Mouse (Mus musculus) ES-Bruce4 (cell line): ENCODE data around the gene Clstn2. TPM values are rescaled to one million over a fixed set of nuclear protein-coding genes. Genes with fewer than 3 reads are reported as not detected.

Experiments used
- H3K27ac ChIP-seq: 2 replicates; pipeline ENCODE4 v1.5.1; 2012; ENCODE audit warnings: low read length, inconsistent platforms; ENCODE audit not compliant: insufficient read depth
- H3K27me3 ChIP-seq: 2 replicates; pipeline ENCODE4 v1.6.1; 2012; ENCODE audit warnings: mild to moderate bottlenecking, low read length, inconsistent platforms; ENCODE audit not compliant: control insufficient read depth, poor library complexity, insufficient read depth, severe bottlenecking
- H3K36me3 ChIP-seq: 2 replicates; pipeline ENCODE4 v1.6.1; 2012; ENCODE audit warnings: inconsistent platforms, mild to moderate bottlenecking, low read length, moderate library complexity; ENCODE audit not compliant: control insufficient read depth, poor library complexity, insufficient read depth, severe bottlenecking
- H3K4me1 ChIP-seq: one replicate; pipeline ENCODE4 v1.8.1; 2011; ENCODE audit warnings: low read length; ENCODE audit not compliant: control insufficient read depth, insufficient read depth
- H3K4me3 ChIP-seq: 2 replicates; pipeline ENCODE4 v1.5.1; 2011; ENCODE audit warnings: low read depth, mild to moderate bottlenecking, low read length
- H3K9ac ChIP-seq: 2 replicates; pipeline ENCODE4 v1.6.1; 2012; ENCODE audit warnings: low read depth, mild to moderate bottlenecking, inconsistent platforms; ENCODE audit not compliant: poor library complexity, severe bottlenecking
- H3K9me3 ChIP-seq: replicated peaks from 2 replicates; pipeline ENCODE4 v1.6.1; 2012; ENCODE audit warnings: mild to moderate bottlenecking, low read length, inconsistent platforms; ENCODE audit not compliant: control insufficient read depth, poor library complexity, insufficient read depth, severe bottlenecking
- CTCF ChIP-seq: IDR thresholded peaks from one replicate; pipeline ENCODE4 v1.8.1; 2011; ENCODE audit warnings: low read depth, low read length
- EP300 ChIP-seq: IDR thresholded peaks from 2 replicates; pipeline ENCODE4 v1.6.1; 2011; ENCODE audit warnings: low read depth, low read length; ENCODE audit not compliant: insufficient read depth
- POLR2A ChIP-seq: IDR thresholded peaks from one replicate; pipeline ENCODE4 v1.8.1; 2011; ENCODE audit warnings: low read length; ENCODE audit not compliant: insufficient read depth
- polyA plus RNA-seq: library from polyadenylated mRNA; stranded (reverse); fragments of >200 nt; gene quantifications from 2 replicates; pipeline ENCODE4 v1.2.4, GENCODE M21; 2011; ENCODE audit warnings: low read depth; ENCODE audit not compliant: missing spikeins, insufficient read depth, insufficient read length

The Clstn2 gene
- polyA plus RNA-seq, 1 experiment, result not detected

GRCm38 (mm10) chr9:97525563-97525962 is 507.4 kb downstream of the Clstn2 start:
- no peak overlapping the region for H3K4me3 ChIP-seq
- no peaks in the 10 kb centered on the region for H3K36me3 ChIP-seq
- H3K4me1 ChIP-seq, result no peaks in the 10 kb centered on the region
- TF ChIP-seq CTCF (no peak), EP300 (no peak), POLR2A (no peak)
- H3K27me3 ChIP-seq, result no peaks in the 10 kb centered on the region
- H3K9me3 ChIP-seq, result no peaks in the 10 kb centered on the region
- no peak overlapping the region for H3K9ac ChIP-seq
- H3K27ac ChIP-seq, result no peak overlapping the region

- H3K36me3 ChIP-seq, result no peaks in the 10 kb centered on the region
These were observed 508.1 kb downstream of the Clstn2 start for GRCm38 (mm10) chr9:97524861-97525260.

GRCm38 (mm10) chr9:97520771-97521170 is 512.2 kb downstream of the Clstn2 start:
- Histone ChIP-seq H3K4me1 (no peaks in the 10 kb centered on the region), H3K9me3 (no peaks in the 10 kb centered on the region), H3K27me3 (no peaks in the 10 kb centered on the region; the same call in none of the 2 replicates), H3K27ac (no peak overlapping the region), H3K9ac (no peak overlapping the region), H3K4me3 (no peak overlapping the region), H3K36me3 (no peaks in the 10 kb centered on the region)
- no peak for TF ChIP-seq CTCF
- TF ChIP-seq POLR2A, result no peak
- no peak for TF ChIP-seq EP300

More at GRCm38 (mm10) chr9:97524861-97525260, 508.1 kb downstream of the Clstn2 start:
- H3K27me3 ChIP-seq, result no peaks in the 10 kb centered on the region
- TF ChIP-seq POLR2A, result no peak
- TF ChIP-seq EP300, result no peak
- TF ChIP-seq CTCF, result no peak
- H3K27ac ChIP-seq, result no peak overlapping the region
- H3K9me3 ChIP-seq, result no peaks in the 10 kb centered on the region
- no peak overlapping the region for H3K9ac ChIP-seq
- H3K4me3 ChIP-seq, result no peak overlapping the region
- H3K4me1 ChIP-seq, result no peaks in the 10 kb centered on the region

GRCm38 (mm10) chr9:97517006-97517405 is 516.0 kb downstream of the Clstn2 start:
- Histone ChIP-seq H3K4me1 (no peaks in the 10 kb centered on the region), H3K9ac (no peak overlapping the region), H3K36me3 (no peaks in the 10 kb centered on the region), H3K27ac (no peak overlapping the region), H3K27me3 (no peaks in the 10 kb centered on the region; the same call in none of the 2 replicates), H3K9me3 (no peaks in the 10 kb centered on the region), H3K4me3 (no peak overlapping the region)
- TF ChIP-seq CTCF (no peak), EP300 (no peak), POLR2A (no peak)

GRCm38 (mm10) chr9:97514639-97515038 is 518.3 kb downstream of the Clstn2 start:
- Histone ChIP-seq H3K27me3 (no peaks in the 10 kb centered on the region; the same call in none of the 2 replicates), H3K4me3 (no peak overlapping the region), H3K4me1 (no peaks in the 10 kb centered on the region), H3K36me3 (no peaks in the 10 kb centered on the region), H3K27ac (no peak overlapping the region), H3K9ac (no peak overlapping the region), H3K9me3 (no peaks in the 10 kb centered on the region)
- no peak for TF ChIP-seq EP300
- TF ChIP-seq CTCF, result no peak

- no peak for TF ChIP-seq POLR2A
- no peak for TF ChIP-seq EP300
- Histone ChIP-seq H3K4me3 (no peak overlapping the region), H3K27me3 (no peaks in the 10 kb centered on the region; the same call in 1 of the 2 replicates), H3K27ac (no peak overlapping the region), H3K36me3 (no peaks in the 10 kb centered on the region), H3K9ac (no peak overlapping the region), H3K4me1 (no peaks in the 10 kb centered on the region), H3K9me3 (no peaks in the 10 kb centered on the region)
These were observed 520.6 kb downstream of the Clstn2 start for GRCm38 (mm10) chr9:97512282-97512850.
